ENCODE assay signal across 17 mouse cellular contexts in the genomic region with DNA sequence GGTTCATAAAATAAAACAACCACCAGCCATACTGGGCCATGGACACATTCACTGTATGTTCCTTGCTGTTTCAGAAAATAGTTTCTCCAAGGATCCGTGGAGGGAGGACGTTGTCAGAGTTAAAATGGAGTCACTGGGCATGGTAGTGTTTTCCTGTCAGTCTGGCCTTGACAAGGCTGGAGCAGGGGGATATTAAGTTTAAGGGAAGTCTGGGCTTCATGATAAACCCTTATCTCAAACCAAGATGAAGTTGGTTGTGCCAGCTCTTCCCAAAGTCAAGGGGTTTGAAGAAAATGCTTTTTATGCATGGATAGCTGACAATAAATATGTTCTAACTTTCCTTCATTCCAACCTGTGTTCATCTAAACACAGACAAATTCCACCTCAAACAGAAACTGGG.
DNase-seq lines count a peak whose midpoint lies in the region; ATAC-seq and TF ChIP-seq lines count a peak whose summit lies in the region.
"Had no signal": no experiment of that assay in that cellular context is flagged by ENCODE, and none has a peak within 500 bp of the region (broad histone marks: within the 10 kb centered on the region; RNA-seq: fewer than 3 reads in every experiment).

No protein-coding gene starts in this region.

- peak; percentile 33 for DNase-seq in 416B (ENCODE audit: low read depth)
- DNase-seq in hindbrain, embryonic 10.5 days (ENCODE audit: low spot score) = no peak
- DNase-seq in gastrocnemius, postnatal 4 days (ENCODE audit: low spot score in 2 of 2) = no peak
- no peak for DNase-seq in limb, embryonic 10.5 days (ENCODE audit: low spot score)
- DNase-seq: cerebellum, postnatal 14 days; embryo, embryonic 11 days; gastrocnemius, postnatal 10 days; kidney, postnatal 4 days; midbrain, embryonic 14.5 days; thymus, adult 2 months had no signal

- TF ChIP-seq POLR2A in bone marrow macrophage, adult 2 months (IDR thresholded peaks at IDR 0.05; ENCODE audit: borderline replicate concordance, low read depth, low read length) = no peak

- H3K4me3 ChIP-seq in bone marrow macrophage, adult 2 months (ENCODE audit: insufficient read depth, low read length) = no peak overlapping the region
- no peak overlapping the region for H3K4me3 ChIP-seq in intestine, postnatal 0 days (ENCODE audit: low read depth, low read length)
- H3K4me3 ChIP-seq in hindbrain, embryonic 10.5 days = no peak overlapping the region
- no peak overlapping the region for H3K4me3 ChIP-seq in limb, embryonic 10.5 days
- H3K4me3 ChIP-seq: hindbrain, embryonic 13.5 days; kidney, embryonic 15.5 days; lung, embryonic 15.5 days; stomach, embryonic 15.5 days had no signal

- no peak for TF ChIP-seq CTCF in bone marrow macrophage, adult 2 months (IDR thresholded peaks at IDR 0.05; ENCODE audit: low read depth, low read length)
- TF ChIP-seq CTCF in intestine, postnatal 0 days (IDR thresholded peaks at IDR 0.05; ENCODE audit: low read depth) = no peak

- no peak overlapping the region for H3K9ac ChIP-seq in intestine, postnatal 0 days (ENCODE audit: low read depth, low read length)
- H3K9ac ChIP-seq: hindbrain, embryonic 13.5 days; kidney, embryonic 15.5 days; lung, embryonic 15.5 days; stomach, embryonic 15.5 days had no signal

- no peaks in the 10 kb centered on the region for H3K27me3 ChIP-seq in intestine, postnatal 0 days (replicated peaks; ENCODE audit: control insufficient read depth, insufficient read depth, low read length)
- no peaks in the 10 kb centered on the region for H3K27me3 ChIP-seq in hindbrain, embryonic 10.5 days (ENCODE audit: insufficient read depth, poor library complexity, severe bottlenecking)
- H3K27me3 ChIP-seq in limb, embryonic 10.5 days (ENCODE audit: low read depth, poor library complexity, severe bottlenecking) = no peaks in the 10 kb centered on the region
- H3K27me3 ChIP-seq: hindbrain, embryonic 13.5 days; kidney, embryonic 15.5 days; lung, embryonic 15.5 days; stomach, embryonic 15.5 days had no signal

- H3K27ac ChIP-seq in bone marrow macrophage, adult 2 months (ENCODE audit: insufficient read depth, low read depth, low read length) = peak overlapping the region; percentile 71
- H3K27ac ChIP-seq in intestine, postnatal 0 days (ENCODE audit: low read depth, low read length) = peak overlapping the region; percentile 73; the same call in 1 of the 2 replicates
- no peak overlapping the region for H3K27ac ChIP-seq in hindbrain, embryonic 10.5 days
- H3K27ac ChIP-seq in limb, embryonic 10.5 days = no peak overlapping the region
- H3K27ac ChIP-seq: hindbrain, embryonic 13.5 days; kidney, embryonic 15.5 days; lung, embryonic 15.5 days; stomach, embryonic 15.5 days had no signal

- no peak for ATAC-seq in intestine, postnatal 0 days
- peak; percentile 65 for ATAC-seq in megakaryocyte progenitor cell, adult 5-6 weeks (replicated peaks; ENCODE audit: poor library complexity)

- peaks cover 41% of the 10 kb centered on the region for H3K36me3 ChIP-seq in intestine, postnatal 0 days (ENCODE audit: control insufficient read depth, insufficient read depth)
- H3K36me3 ChIP-seq in hindbrain, embryonic 10.5 days = peaks cover 39% of the 10 kb centered on the region
- peaks cover 58% of the 10 kb centered on the region for H3K36me3 ChIP-seq in limb, embryonic 10.5 days

- peaks cover 27% of the 10 kb centered on the region for H3K4me1 ChIP-seq in bone marrow macrophage, adult 2 months (ENCODE audit: control insufficient read depth, insufficient read depth, low read length)
- no peaks in the 10 kb centered on the region; the same call in 1 of the 2 replicates for H3K4me1 ChIP-seq in intestine, postnatal 0 days (replicated peaks; ENCODE audit: control insufficient read depth, insufficient read depth, low read length)
- H3K4me1 ChIP-seq in hindbrain, embryonic 10.5 days (replicated peaks) = peaks cover 8% of the 10 kb centered on the region
- 0 out of 2 replicates have a peak, but pooled peaks cover 3% of the 10 kb centered on the region for H3K4me1 ChIP-seq in limb, embryonic 10.5 days
- H3K4me1 ChIP-seq: kidney, embryonic 15.5 days; stomach, embryonic 15.5 days had no signal

- 81% methylated on average over 2 of the region's 2 CpGs for WGBS in intestine, postnatal 0 days
- 93% methylated on average over 2 of the region's 2 CpGs for WGBS in hindbrain, embryonic 10.5 days
- 89% methylated on average over 2 of the region's 2 CpGs for WGBS in limb, embryonic 10.5 days

- H3K4me2 ChIP-seq in intestine, postnatal 0 days (replicated peaks; ENCODE audit: low read depth) = no peak overlapping the region
- H3K4me2 ChIP-seq: hindbrain, embryonic 13.5 days; kidney, embryonic 15.5 days; lung, embryonic 15.5 days; stomach, embryonic 15.5 days had no signal

- no peaks in the 10 kb centered on the region for H3K9me3 ChIP-seq in intestine, postnatal 0 days (ENCODE audit: control insufficient read depth)
- peaks cover 6% of the 10 kb centered on the region; the same call in 1 of the 2 replicates for H3K9me3 ChIP-seq in hindbrain, embryonic 10.5 days
- no peaks in the 10 kb centered on the region for H3K9me3 ChIP-seq in limb, embryonic 10.5 days (replicated peaks)
- H3K9me3 ChIP-seq: hindbrain, embryonic 13.5 days; kidney, embryonic 15.5 days; lung, embryonic 15.5 days; stomach, embryonic 15.5 days had no signal

Comparison
In these comparisons a context has a peak if more than half of its experiments do, and no peak if none do; other contexts are left out.
1. H3K27ac ChIP-seq: peak in bone marrow macrophage, adult 2 months (single experiment) and intestine, postnatal 0 days (single experiment); none in hindbrain, embryonic 10.5 days (single experiment) and limb, embryonic 10.5 days (single experiment).